Mouse (Mus musculus): ENCODE measurements around the gene Mpst. TPM values are rescaled to one million over a fixed set of nuclear protein-coding genes. Genes with fewer than 3 reads are reported as not detected.
A peak's percentile ranks its signal among the peaks of the same experiment; 100 is the strongest.

Mpst gene
- polyA plus RNA-seq, 1 experiment: 67.2 TPM

DNA sequence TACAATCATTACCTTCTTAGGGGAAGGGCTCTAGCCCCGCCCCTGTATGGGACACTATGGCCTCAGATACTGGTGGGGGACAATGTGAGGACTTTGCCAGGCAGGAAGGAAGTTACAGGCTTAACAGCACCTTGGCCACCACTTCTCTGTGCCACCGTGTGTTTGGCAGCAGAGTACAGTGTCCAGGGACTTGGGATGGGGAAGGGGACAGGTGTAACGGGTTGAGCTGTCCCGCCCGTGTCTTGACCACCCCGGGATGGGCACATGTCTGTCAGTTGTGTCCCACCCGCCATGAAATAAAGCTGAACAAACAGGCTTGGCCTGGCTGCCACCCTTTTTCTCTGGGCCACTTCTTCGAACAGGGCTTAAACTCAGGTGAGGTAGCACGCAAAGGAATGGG, 32.8 kb downstream of the Mpst start:
- WGBS: 82% methylated on average over 9 of the region's 9 CpGs
- no peak overlapping the region for H3K4me3 ChIP-seq (replicated peaks; ENCODE audit: insufficient read depth, low read depth, low read length)
- H3K27me3 ChIP-seq (ENCODE audit: control insufficient read depth, insufficient read depth, low read length): no peaks in the 10 kb centered on the region
- no peak for DNase-seq
- H3K4me1 ChIP-seq (ENCODE audit: control insufficient read depth, insufficient read depth, low read length): peaks cover 34% of the 10 kb centered on the region
- H3K27ac ChIP-seq (ENCODE audit: insufficient read depth, low read length): no peak overlapping the region
- TF ChIP-seq POLR2A (IDR thresholded peaks at IDR 0.05; ENCODE audit: borderline replicate concordance, insufficient read depth, low read length) (no peak), CTCF (IDR thresholded peaks at IDR 0.05; ENCODE audit: borderline replicate concordance, insufficient read depth, low read depth, low read length) (no peak)

DNA sequence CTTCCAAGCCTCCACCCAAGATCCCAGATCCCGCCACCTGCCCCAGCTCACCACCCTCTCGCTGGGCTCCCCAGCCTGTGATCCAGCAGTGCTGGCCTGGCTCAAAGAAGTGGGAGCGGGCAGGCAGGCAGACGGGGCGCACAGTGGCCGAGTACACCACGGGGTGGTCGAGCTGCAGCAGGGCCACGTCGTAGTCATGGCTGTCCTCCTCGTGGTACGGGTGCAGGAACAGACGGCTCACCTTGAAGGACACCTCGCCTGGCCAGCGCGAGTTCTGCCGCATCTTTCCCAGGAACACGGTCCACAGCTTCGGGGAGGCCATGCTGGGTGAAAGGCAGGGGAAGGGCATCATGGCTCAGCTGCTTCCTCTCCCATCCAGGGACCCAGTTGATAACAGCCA, 36.0 kb downstream of the Mpst start:
- Histone ChIP-seq H3K27ac (ENCODE audit: insufficient read depth, low read length) (no peak overlapping the region), H3K27me3 (ENCODE audit: control insufficient read depth, insufficient read depth, low read length) (no peaks in the 10 kb centered on the region), H3K4me1 (ENCODE audit: control insufficient read depth, insufficient read depth, low read length) (peaks cover 20% of the 10 kb centered on the region), H3K4me3 (replicated peaks; ENCODE audit: insufficient read depth, low read depth, low read length) (no peak overlapping the region)
- no peak for TF ChIP-seq CTCF (IDR thresholded peaks at IDR 0.05; ENCODE audit: borderline replicate concordance, insufficient read depth, low read depth, low read length)
- TF ChIP-seq POLR2A (IDR thresholded peaks at IDR 0.05; ENCODE audit: borderline replicate concordance, insufficient read depth, low read length): no peak
- DNase-seq: no peak
- 87% methylated on average over 19 of the region's 19 CpGs for WGBS

DNA sequence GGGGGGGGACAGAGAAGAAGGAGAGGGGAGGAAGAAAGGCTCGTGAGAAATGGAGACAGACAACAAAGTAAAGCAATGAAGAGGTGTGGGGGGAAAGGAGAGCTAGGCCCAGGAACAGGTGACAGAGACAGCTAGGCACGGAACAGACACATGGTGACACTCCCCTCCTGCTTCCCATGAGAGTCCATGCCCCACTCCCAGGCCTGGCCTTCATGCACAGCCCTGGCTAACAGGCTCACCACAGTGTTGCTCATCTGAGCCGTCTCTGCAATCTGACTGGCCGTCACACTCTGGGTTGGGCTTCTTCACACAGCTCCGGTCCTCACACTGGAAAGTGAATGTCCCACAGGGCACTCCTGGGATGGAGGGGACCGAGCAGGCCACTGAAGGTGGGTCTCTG, 37.6 kb downstream of the Mpst start:
- WGBS: 50% methylated on average over 6 of the region's 6 CpGs
- DNase-seq: no peak
- no peak overlapping the region for H3K4me3 ChIP-seq (replicated peaks; ENCODE audit: insufficient read depth, low read depth, low read length)
- H3K27ac ChIP-seq (ENCODE audit: insufficient read depth, low read length): no peak overlapping the region
- TF ChIP-seq POLR2A (IDR thresholded peaks at IDR 0.05; ENCODE audit: borderline replicate concordance, insufficient read depth, low read length): no peak
- no peak for TF ChIP-seq CTCF (IDR thresholded peaks at IDR 0.05; ENCODE audit: borderline replicate concordance, insufficient read depth, low read depth, low read length)
- peaks cover 10% of the 10 kb centered on the region for H3K4me1 ChIP-seq (ENCODE audit: control insufficient read depth, insufficient read depth, low read length)
- no peaks in the 10 kb centered on the region for H3K27me3 ChIP-seq (ENCODE audit: control insufficient read depth, insufficient read depth, low read length)

DNA sequence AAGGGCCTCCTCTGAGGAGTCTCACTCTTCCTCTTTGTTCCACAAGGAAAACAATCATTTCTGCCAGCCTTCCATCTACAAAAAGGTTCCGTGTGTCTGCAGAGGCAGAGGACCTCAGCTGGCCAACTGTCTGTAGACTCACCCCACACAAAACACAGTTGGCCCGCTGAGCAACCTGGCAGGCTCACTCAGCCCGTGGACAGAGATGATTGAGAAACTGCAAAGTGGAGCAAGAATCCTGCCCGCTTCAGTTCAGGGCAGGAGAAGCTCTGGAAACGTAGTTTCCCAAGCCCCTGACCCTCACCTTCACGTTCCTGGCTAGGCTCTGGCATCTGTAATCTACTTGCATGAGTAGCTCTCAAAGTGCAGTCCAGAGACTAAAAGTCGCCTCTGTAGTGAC, 40.9 kb downstream of the Mpst start:
- DNase-seq: no peak
- WGBS: 40% methylated on average over 7 of the region's 7 CpGs
- Histone ChIP-seq H3K27ac (ENCODE audit: insufficient read depth, low read length) (no peak overlapping the region), H3K4me3 (replicated peaks; ENCODE audit: insufficient read depth, low read depth, low read length) (no peak overlapping the region), H3K4me1 (ENCODE audit: control insufficient read depth, insufficient read depth, low read length) (peaks cover 5% of the 10 kb centered on the region; the same call in 1 of the 2 replicates), H3K27me3 (ENCODE audit: control insufficient read depth, insufficient read depth, low read length) (no peaks in the 10 kb centered on the region)
- TF ChIP-seq CTCF (IDR thresholded peaks at IDR 0.05; ENCODE audit: borderline replicate concordance, insufficient read depth, low read depth, low read length) (no peak), POLR2A (IDR thresholded peaks at IDR 0.05; ENCODE audit: borderline replicate concordance, insufficient read depth, low read length) (no peak)

DNA sequence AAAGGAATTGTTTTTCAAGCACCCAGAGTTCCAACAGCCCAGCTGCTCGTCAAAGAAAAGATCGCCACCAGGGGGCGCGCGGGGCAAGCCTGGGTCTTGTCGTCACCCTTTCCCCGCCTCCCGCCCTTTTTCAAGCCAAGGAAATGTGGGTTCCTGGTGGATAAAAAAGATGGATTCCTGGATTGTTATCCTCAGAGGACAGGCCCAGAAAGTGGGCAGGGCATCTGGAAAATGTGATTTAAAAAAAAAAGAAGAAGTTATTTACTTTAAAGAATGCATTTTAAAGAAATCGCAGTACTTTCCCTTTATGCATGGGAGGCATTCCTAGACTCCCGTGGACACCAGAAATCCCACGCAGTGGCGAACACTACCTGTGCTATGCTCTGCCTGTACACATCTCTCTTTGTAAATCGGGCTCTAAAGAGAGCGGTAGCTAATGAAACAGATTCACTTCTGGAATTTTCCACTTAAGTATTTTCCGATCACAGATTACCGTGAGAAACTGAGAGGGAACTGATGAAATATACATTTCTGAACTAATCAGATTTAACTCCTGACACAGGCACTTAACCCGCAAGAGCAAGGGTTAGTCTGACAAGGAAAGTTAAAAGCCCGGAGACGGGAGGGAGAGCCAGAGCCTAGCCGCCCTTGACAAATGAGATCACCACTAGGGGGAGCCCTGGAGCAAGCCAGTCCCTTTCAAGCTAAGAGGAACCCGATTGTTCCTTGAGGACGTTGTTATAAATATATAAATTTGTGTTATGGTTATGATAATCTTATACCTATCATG, 41.7 kb downstream of the Mpst start:
- DNase-seq: peak; percentile 90 to 94
- Histone ChIP-seq H3K4me1 (ENCODE audit: control insufficient read depth, insufficient read depth, low read length) (peaks cover 5% of the 10 kb centered on the region; the same call in 1 of the 2 replicates), H3K4me3 (replicated peaks; ENCODE audit: insufficient read depth, low read depth, low read length) (peak overlapping the region; percentile 57), H3K27ac (ENCODE audit: insufficient read depth, low read length) (peak overlapping the region; percentile 32; the same call in 1 of the 2 replicates), H3K27me3 (ENCODE audit: control insufficient read depth, insufficient read depth, low read length) (no peaks in the 10 kb centered on the region)
- WGBS: under 1% methylated on average over 22 of the region's 22 CpGs
- no peak for TF ChIP-seq POLR2A (IDR thresholded peaks at IDR 0.05; ENCODE audit: borderline replicate concordance, insufficient read depth, low read length)
- peak; percentile 84 for TF ChIP-seq CTCF (IDR thresholded peaks at IDR 0.05; ENCODE audit: borderline replicate concordance, insufficient read depth, low read depth, low read length)

DNA sequence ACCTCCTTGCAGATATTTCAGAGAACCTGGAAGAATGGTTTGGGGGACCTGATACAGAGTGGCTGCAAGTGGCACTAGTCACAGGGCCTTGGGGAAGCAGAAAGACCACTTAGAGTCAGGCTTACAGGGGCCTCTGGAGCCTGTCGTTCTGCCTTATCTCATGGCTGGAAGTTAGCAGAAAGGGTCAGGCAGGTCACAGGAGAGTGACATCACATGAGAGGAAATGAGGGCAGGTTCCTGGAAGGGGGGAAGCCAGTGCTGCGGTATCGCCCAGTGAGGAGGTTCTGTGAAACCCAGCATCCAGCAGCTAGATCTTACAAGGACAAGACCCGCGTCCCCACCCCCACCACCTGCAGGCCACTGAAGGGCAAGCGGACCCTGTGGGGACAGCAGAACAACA, 42.9 kb downstream of the Mpst start:
- TF ChIP-seq POLR2A (IDR thresholded peaks at IDR 0.05; ENCODE audit: borderline replicate concordance, insufficient read depth, low read length) (no peak), CTCF (IDR thresholded peaks at IDR 0.05; ENCODE audit: borderline replicate concordance, insufficient read depth, low read depth, low read length) (no peak)
- no peak for DNase-seq
- no peak overlapping the region for H3K27ac ChIP-seq (ENCODE audit: insufficient read depth, low read length)
- H3K27me3 ChIP-seq (ENCODE audit: control insufficient read depth, insufficient read depth, low read length): no peaks in the 10 kb centered on the region
- H3K4me3 ChIP-seq (replicated peaks; ENCODE audit: insufficient read depth, low read depth, low read length): no peak overlapping the region
- H3K4me1 ChIP-seq (ENCODE audit: control insufficient read depth, insufficient read depth, low read length): peaks cover 5% of the 10 kb centered on the region; the same call in 1 of the 2 replicates
- 86% methylated on average over 6 of the region's 6 CpGs for WGBS

DNA sequence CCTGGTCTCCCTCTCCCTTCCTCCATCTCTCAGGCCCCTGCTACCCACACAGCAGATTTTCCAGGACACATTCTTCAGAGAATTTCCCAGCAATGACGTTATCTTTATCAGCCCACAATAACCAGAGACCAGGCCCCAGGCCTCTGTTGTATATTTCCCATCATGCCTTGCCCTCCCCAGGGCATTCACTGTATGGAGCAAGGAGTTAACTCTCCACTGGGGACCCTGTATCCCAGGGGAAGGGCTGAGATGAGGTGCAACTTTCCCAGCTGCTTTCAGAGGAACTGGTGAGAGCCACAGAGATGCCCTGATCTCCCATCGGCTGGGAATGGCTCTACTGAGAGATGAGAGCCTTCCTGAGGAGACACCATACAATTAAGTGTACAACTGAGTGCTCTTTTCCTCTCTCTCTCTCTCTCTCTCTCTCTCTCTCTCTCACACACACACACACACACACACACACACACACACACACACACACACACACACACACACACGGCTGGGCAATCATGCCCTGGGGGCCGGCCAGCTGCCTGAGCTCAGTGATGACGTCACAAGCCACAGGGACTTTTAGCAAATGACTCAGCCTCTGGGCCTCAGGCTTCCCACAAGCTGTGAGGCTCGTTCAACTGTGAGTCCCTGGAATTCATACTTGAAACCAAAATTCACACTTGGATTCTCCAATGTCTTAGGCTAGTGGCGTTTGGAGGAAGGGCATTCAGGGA, 43.6 kb downstream of the Mpst start:
- TF ChIP-seq POLR2A (IDR thresholded peaks at IDR 0.05; ENCODE audit: borderline replicate concordance, insufficient read depth, low read length) (no peak), CTCF (IDR thresholded peaks at IDR 0.05; ENCODE audit: borderline replicate concordance, insufficient read depth, low read depth, low read length) (no peak)
- 34% methylated on average over 7 of the region's 7 CpGs for WGBS
- Histone ChIP-seq H3K4me1 (ENCODE audit: control insufficient read depth, insufficient read depth, low read length) (peaks cover 5% of the 10 kb centered on the region; the same call in 1 of the 2 replicates), H3K27me3 (ENCODE audit: control insufficient read depth, insufficient read depth, low read length) (no peaks in the 10 kb centered on the region), H3K4me3 (replicated peaks; ENCODE audit: insufficient read depth, low read depth, low read length) (no peak overlapping the region), H3K27ac (ENCODE audit: insufficient read depth, low read length) (no peak overlapping the region)
- DNase-seq: peak in 1 of 2 experiments; percentile 74

Data from cerebellum, adult 2 months (tissue).